Mouse (Mus musculus): ENCODE results near the gene Ddx39b. TPM values are rescaled to one million over a fixed set of nuclear protein-coding genes. Genes with fewer than 3 reads are reported as not detected.
A peak's percentile ranks its signal among the peaks of the same experiment; 100 is the strongest.
"Not testable (repeated sequence)": the region's sequence is repeated elsewhere in the genome, so short reads cannot be mapped to it uniquely, and the experiment has no call there.

Gene Ddx39b
- polyA plus RNA-seq, 1 experiment from 2014 or later: 390 TPM

DNA sequence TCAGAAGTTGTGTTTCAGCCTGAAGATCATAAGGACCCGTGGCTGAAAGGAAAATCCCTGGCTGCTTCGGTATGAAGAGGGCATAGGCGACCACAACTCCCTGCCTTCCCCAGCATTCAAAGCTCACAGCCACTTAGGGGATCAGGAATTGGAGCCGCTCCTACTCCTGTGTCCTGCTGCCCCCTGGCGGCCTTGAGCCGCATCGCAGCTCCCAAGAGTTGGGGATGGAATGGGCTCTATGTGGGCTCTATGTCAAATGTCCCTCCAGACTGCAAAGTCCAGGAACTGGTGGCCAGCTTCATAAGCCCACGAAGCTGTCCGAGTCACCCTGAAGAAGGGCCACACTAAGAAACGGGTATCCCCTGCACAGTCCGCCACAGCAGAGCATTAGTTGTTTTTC is 33.2 kb downstream of the Ddx39b start:
- H3K27ac ChIP-seq (replicated peaks; ENCODE audit: low read depth, low read length): no peak overlapping the region
- H3K4me2 ChIP-seq (ENCODE audit: low read length): no peak overlapping the region
- H3K9me3 ChIP-seq (ENCODE audit: control insufficient read depth, low read length): no peaks in the 10 kb centered on the region
- 6% methylated on average over 11 of the region's 11 CpGs for WGBS
- ATAC-seq (ENCODE audit: low FRiP score, low TSS enrichment): no peak
- H3K36me3 ChIP-seq (ENCODE audit: control insufficient read depth, insufficient read depth, low read length): no peaks in the 10 kb centered on the region
- no peaks in the 10 kb centered on the region for H3K4me1 ChIP-seq (ENCODE audit: control insufficient read depth, insufficient read depth, low read length)
- H3K9ac ChIP-seq (replicated peaks; ENCODE audit: low read length): no peak overlapping the region
- DNase-seq: peak; percentile 91
- no peak overlapping the region for H3K4me3 ChIP-seq (replicated peaks; ENCODE audit: low read depth, low read length)
- H3K27me3 ChIP-seq (ENCODE audit: control insufficient read depth, insufficient read depth, low read length): peaks cover 10% of the 10 kb centered on the region; the same call in 1 of the 2 replicates

DNA sequence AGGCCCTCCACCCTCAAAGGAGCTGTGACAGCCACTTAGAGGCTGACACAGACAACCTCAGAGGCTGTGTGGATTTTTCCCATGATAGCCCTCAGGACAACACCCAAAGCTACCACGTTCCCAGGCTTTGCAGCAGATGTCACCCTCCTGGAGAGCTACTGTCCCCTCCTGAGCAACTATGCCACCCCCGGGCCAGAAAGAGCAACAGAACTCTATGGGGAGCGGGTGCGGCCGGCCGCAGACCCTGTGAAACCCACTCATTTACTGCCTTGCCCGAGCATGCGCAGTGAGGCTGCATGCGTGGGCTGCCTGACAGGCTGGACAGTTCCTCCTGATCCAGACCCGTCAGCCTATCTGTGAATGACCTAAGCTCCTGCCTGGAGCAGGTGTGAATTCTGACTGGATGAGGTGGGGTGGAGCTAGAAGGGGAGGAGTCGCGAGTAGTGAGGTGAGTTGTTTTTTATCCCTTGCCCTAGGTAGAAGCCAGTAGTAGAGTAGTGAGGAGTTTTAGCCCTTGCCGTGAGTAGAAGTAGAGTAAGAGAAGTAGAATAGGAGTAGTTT is 34.8 kb downstream of the Ddx39b start:
- ATAC-seq (ENCODE audit: low FRiP score, low TSS enrichment) (no peak), DNase-seq (no peak)
- H3K4me3 ChIP-seq (replicated peaks; ENCODE audit: low read depth, low read length): 0 out of 2 replicates have a peak overlapping the region, but pooled peaks have one; percentile 3
- no peak overlapping the region for H3K9ac ChIP-seq (replicated peaks; ENCODE audit: low read length)
- H3K27me3 ChIP-seq (ENCODE audit: control insufficient read depth, insufficient read depth, low read length): peaks cover 10% of the 10 kb centered on the region; the same call in 1 of the 2 replicates
- H3K9me3 ChIP-seq (ENCODE audit: control insufficient read depth, low read length): no peaks in the 10 kb centered on the region
- peak overlapping the region; percentile 30; the same call in 1 of the 2 replicates for H3K4me2 ChIP-seq (ENCODE audit: low read length)
- H3K36me3 ChIP-seq (ENCODE audit: control insufficient read depth, insufficient read depth, low read length): no peaks in the 10 kb centered on the region
- H3K4me1 ChIP-seq (ENCODE audit: control insufficient read depth, insufficient read depth, low read length): no peaks in the 10 kb centered on the region
- no peak overlapping the region for H3K27ac ChIP-seq (replicated peaks; ENCODE audit: low read depth, low read length)
- 22% methylated on average over 13 of the region's 13 CpGs for WGBS

GRCm38 (mm10) chr17:35278049-35278448 is 36.5 kb downstream of the Ddx39b start:
- H3K4me3 ChIP-seq (replicated peaks; ENCODE audit: low read depth, low read length): no peak overlapping the region
- H3K36me3 ChIP-seq (ENCODE audit: control insufficient read depth, insufficient read depth, low read length): no peaks in the 10 kb centered on the region
- no peak for ATAC-seq (ENCODE audit: low FRiP score, low TSS enrichment)
- no peak overlapping the region for H3K4me2 ChIP-seq (ENCODE audit: low read length)
- H3K4me1 ChIP-seq (ENCODE audit: control insufficient read depth, insufficient read depth, low read length): no peaks in the 10 kb centered on the region
- no peak overlapping the region for H3K27ac ChIP-seq (replicated peaks; ENCODE audit: low read depth, low read length)
- no peaks in the 10 kb centered on the region for H3K9me3 ChIP-seq (ENCODE audit: control insufficient read depth, low read length)
- H3K27me3 ChIP-seq (ENCODE audit: control insufficient read depth, insufficient read depth, low read length): peaks cover 10% of the 10 kb centered on the region; the same call in 1 of the 2 replicates
- WGBS: 88% methylated on average over 8 of the region's 8 CpGs
- H3K9ac ChIP-seq (replicated peaks; ENCODE audit: low read length): no peak overlapping the region
- DNase-seq: no peak

GRCm38 (mm10) chr17:35278957-35279688 is 37.6 kb downstream of the Ddx39b start:
- Histone ChIP-seq H3K4me2 (ENCODE audit: low read length) (no peak overlapping the region), H3K9me3 (ENCODE audit: control insufficient read depth, low read length) (no peaks in the 10 kb centered on the region), H3K9ac (replicated peaks; ENCODE audit: low read length) (no peak overlapping the region), H3K36me3 (ENCODE audit: control insufficient read depth, insufficient read depth, low read length) (no peaks in the 10 kb centered on the region), H3K27me3 (ENCODE audit: control insufficient read depth, insufficient read depth, low read length) (peaks cover 10% of the 10 kb centered on the region; the same call in 1 of the 2 replicates), H3K4me1 (ENCODE audit: control insufficient read depth, insufficient read depth, low read length) (no peaks in the 10 kb centered on the region), H3K27ac (replicated peaks; ENCODE audit: low read depth, low read length) (no peak overlapping the region), H3K4me3 (replicated peaks; ENCODE audit: low read depth, low read length) (no peak overlapping the region)
- WGBS: 93% methylated on average over 13 of the region's 13 CpGs
- no peak for ATAC-seq (ENCODE audit: low FRiP score, low TSS enrichment)
- no peak for DNase-seq

DNA sequence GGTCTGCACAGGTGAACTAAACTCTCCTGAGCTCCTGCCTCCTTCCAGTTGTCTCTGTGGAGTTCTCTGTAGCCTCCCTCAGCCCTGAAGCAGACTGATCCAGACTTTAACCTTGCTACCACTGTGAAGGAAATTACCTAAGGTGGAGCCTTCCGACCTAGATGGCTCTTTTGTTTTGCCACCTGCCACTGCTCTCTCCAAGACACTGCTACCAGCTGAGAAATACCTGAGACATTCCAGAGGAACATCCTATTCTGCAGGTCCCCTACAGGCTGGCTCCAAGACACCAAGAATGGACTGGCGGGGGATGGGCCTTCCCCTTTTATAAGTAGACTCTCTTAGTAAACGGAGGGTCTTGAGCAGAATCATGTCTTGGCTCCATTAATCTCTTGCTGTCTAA is 38.7 kb downstream of the Ddx39b start:
- no peaks in the 10 kb centered on the region for H3K4me1 ChIP-seq (ENCODE audit: control insufficient read depth, insufficient read depth, low read length)
- peaks cover 10% of the 10 kb centered on the region; the same call in 1 of the 2 replicates for H3K27me3 ChIP-seq (ENCODE audit: control insufficient read depth, insufficient read depth, low read length)
- DNase-seq (no peak), ATAC-seq (ENCODE audit: low FRiP score, low TSS enrichment) (no peak)
- no peak overlapping the region for H3K4me3 ChIP-seq (replicated peaks; ENCODE audit: low read depth, low read length)
- H3K4me2 ChIP-seq (ENCODE audit: low read length): no peak overlapping the region
- H3K36me3 ChIP-seq (ENCODE audit: control insufficient read depth, insufficient read depth, low read length): no peaks in the 10 kb centered on the region
- H3K9me3 ChIP-seq (ENCODE audit: control insufficient read depth, low read length): no peaks in the 10 kb centered on the region
- no peak overlapping the region for H3K9ac ChIP-seq (replicated peaks; ENCODE audit: low read length)
- H3K27ac ChIP-seq (replicated peaks; ENCODE audit: low read depth, low read length): no peak overlapping the region
- WGBS: 79% methylated on average over 3 of the region's 3 CpGs

DNA sequence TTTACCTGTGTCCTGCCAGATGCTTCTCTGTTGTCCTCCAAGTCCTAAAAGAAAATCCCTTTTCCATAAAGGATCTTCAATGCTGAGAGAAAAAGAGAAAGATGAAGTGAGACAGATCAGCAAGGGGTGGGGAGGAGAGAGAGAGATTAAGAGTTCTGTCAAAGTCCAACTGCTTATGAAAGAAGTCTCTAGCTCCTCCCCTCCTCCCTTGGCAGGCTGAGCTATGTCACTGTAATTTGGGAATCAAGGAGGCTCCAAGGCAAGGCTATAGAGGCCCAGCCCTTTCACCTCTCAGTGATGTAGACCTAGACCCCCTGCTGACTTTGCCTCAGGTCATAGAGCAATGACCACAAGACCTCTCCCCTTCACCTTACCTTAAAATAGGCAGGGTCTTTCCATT is 43.9 kb downstream of the Ddx39b start:
- no peak for ATAC-seq (ENCODE audit: low FRiP score, low TSS enrichment)
- Histone ChIP-seq H3K4me1 (ENCODE audit: control insufficient read depth, insufficient read depth, low read length) (no peaks in the 10 kb centered on the region), H3K4me3 (replicated peaks; ENCODE audit: low read depth, low read length) (no peak overlapping the region), H3K9me3 (ENCODE audit: control insufficient read depth, low read length) (no peaks in the 10 kb centered on the region), H3K9ac (replicated peaks; ENCODE audit: low read length) (no peak overlapping the region), H3K4me2 (ENCODE audit: low read length) (no peak overlapping the region), H3K27me3 (ENCODE audit: control insufficient read depth, insufficient read depth, low read length) (no peaks in the 10 kb centered on the region), H3K27ac (replicated peaks; ENCODE audit: low read depth, low read length) (no peak overlapping the region), H3K36me3 (ENCODE audit: control insufficient read depth, insufficient read depth, low read length) (no peaks in the 10 kb centered on the region)
- DNase-seq: no peak

GRCm38 (mm10) chr17:35295796-35296195 is 54.2 kb downstream of the Ddx39b start:
- H3K9me3 ChIP-seq (ENCODE audit: control insufficient read depth, low read length); H3K9ac ChIP-seq (replicated peaks; ENCODE audit: low read length); H3K27me3 ChIP-seq (ENCODE audit: control insufficient read depth, insufficient read depth, low read length); H3K27ac ChIP-seq (replicated peaks; ENCODE audit: low read depth, low read length); ATAC-seq (ENCODE audit: low FRiP score, low TSS enrichment); H3K4me2 ChIP-seq (ENCODE audit: low read length); H3K4me1 ChIP-seq (ENCODE audit: control insufficient read depth, insufficient read depth, low read length); H3K4me3 ChIP-seq (replicated peaks; ENCODE audit: low read depth, low read length); H3K36me3 ChIP-seq (ENCODE audit: control insufficient read depth, insufficient read depth, low read length): not testable (repeated sequence)
- DNase-seq: peak; percentile 53
- WGBS: 7% methylated on average over 5 of the region's 5 CpGs

- not testable (repeated sequence) for H3K27ac ChIP-seq (replicated peaks; ENCODE audit: low read depth, low read length); H3K36me3 ChIP-seq (ENCODE audit: control insufficient read depth, insufficient read depth, low read length); H3K9ac ChIP-seq (replicated peaks; ENCODE audit: low read length); H3K4me2 ChIP-seq (ENCODE audit: low read length); H3K27me3 ChIP-seq (ENCODE audit: control insufficient read depth, insufficient read depth, low read length); H3K9me3 ChIP-seq (ENCODE audit: control insufficient read depth, low read length); DNase-seq; ATAC-seq (ENCODE audit: low FRiP score, low TSS enrichment); H3K4me3 ChIP-seq (replicated peaks; ENCODE audit: low read depth, low read length); H3K4me1 ChIP-seq (ENCODE audit: control insufficient read depth, insufficient read depth, low read length)
- 85% methylated on average over 7 of the region's 7 CpGs for WGBS
Observed at GRCm38 (mm10) chr17:35300261-35300945, 58.9 kb downstream of the Ddx39b start.

All from midbrain, embryonic 14.5 days (tissue).